Mouse (Mus musculus) cortical plate, adult 2 months (tissue): Measurements from ENCODE around the gene Prkar1b.

Experiments used
- CTCF ChIP-seq: fragments of 200-500 bp; IDR thresholded peaks from 2 replicates; pipeline ENCODE4 v1.5.1; 2011; ENCODE audit warnings: mild to moderate bottlenecking, control low read depth, low read length; ENCODE audit not compliant: insufficient read depth; ENCODE audit errors: extremely low read depth
- POLR2A ChIP-seq: fragments of 200-500 bp; IDR thresholded peaks from 2 replicates; pipeline ENCODE4 v1.6.1; 2011; ENCODE audit warnings: mild to moderate bottlenecking, low read length, control low read depth; ENCODE audit not compliant: insufficient read depth; ENCODE audit errors: extremely low read depth

DNA sequence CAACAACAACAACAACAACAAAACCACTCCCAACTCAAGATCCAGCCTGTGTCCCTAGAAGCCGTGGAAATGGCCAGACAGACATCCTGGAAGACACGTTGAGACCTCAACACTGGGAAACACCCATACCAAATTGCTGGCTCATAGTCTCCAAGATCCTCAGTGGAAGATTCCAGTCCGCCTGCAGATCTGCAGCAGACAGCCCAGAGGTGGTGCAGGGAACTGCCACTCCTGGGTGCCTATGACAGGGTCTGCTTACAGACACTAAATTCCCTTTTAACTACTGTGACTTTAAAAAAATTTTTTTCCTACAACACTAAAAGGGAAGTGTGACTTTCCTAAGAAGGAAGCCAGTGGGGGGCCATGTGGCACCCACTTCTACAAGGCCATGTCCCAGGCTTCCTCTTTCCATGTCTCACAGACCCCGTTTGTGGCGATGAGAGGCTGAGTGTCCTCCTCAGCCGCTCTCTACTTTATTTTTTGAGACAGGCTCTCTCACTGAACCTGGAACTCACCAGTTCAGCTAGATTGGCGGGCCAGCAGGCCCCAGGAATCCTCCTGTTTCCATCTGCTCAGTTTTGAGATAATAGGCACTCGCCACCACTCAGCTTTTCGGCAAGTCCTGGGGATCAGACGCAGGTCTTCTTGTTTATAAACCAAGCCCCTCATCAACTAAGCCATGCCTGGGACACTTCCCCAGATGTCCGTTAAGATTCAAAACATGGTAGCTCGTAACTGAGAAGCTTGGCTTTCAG lies 125.3 kb downstream of the Prkar1b start:
- no peak for TF ChIP-seq CTCF
- TF ChIP-seq POLR2A, result no peak
